Mouse (Mus musculus) thymus, adult 2 months (tissue): ENCODE measurements at regions not wholly inside any gene's neighbourhood (a gene's known extent, or its start where the extent isn't known, plus 50 kb on each side); places are given as distances from the start of the nearest gene placed in this dataset.

ENCODE experiments used
- CTCF ChIP-seq: fragments of 200-500 bp; IDR thresholded peaks from 2 replicates; pipeline ENCODE4 v1.5.1; 2012; ENCODE audit warnings: mild to moderate bottlenecking, control low read depth, low read length, moderate library complexity, borderline replicate concordance; ENCODE audit not compliant: control insufficient read depth, poor library complexity, insufficient read depth; ENCODE audit errors: extremely low read depth
- POLR2A ChIP-seq: fragments of 200-500 bp; IDR thresholded peaks from 2 replicates; pipeline ENCODE4 v1.6.1; 2012; ENCODE audit warnings: mild to moderate bottlenecking, low read length, control low read depth, moderate library complexity; ENCODE audit not compliant: control insufficient read depth, poor library complexity, insufficient read depth; ENCODE audit errors: extremely low read depth

DNA sequence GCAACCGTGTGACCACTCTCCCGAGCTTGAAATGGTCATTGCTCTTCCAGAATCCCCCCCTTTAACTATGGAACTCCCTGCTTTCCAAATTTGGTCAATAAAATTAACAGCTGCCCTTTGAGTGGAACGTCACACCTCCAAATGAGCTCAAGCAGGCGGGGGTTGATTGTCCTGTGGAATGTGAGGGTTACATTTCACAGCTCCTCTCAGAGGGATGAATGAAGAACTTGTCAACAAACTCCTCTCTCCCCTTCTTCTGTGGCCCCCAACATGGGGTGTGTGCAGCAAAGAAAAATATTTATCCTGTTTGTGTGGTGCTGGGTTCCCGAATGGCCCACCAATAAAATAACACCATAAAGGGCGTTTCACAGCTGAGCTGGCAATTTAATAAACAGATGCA, 344.8 kb upstream of the Sall1 start:
- TF ChIP-seq POLR2A (no peak), CTCF (no peak)
